ENCODE assay signal across 13 mouse cellular contexts in genomic region chr14:120592191-120592590, GRCm38 (mm10).
"Had no signal": no experiment of that assay in that cellular context is flagged by ENCODE, and none has a peak within 500 bp of the region (broad histone marks: within the 10 kb centered on the region; RNA-seq: fewer than 3 reads in every experiment).

No protein-coding gene starts in this region.

- DNase-seq: lung, adult 18-20 months; lung, embryonic 14.5 days; lung, postnatal 10 days; lung, postnatal 4 days; midbrain, embryonic 14.5 days; retina, postnatal 1 day; right cerebral cortex, adult 18-20 months; right cerebral cortex, postnatal 25 days; right cerebral cortex, postnatal 4 days; spleen, adult 18-20 months; thymus, adult 18-20 months; thymus, postnatal 14 days; thymus, postnatal 36 days had no signal
